11 mouse cellular contexts compared by ENCODE assay signal in the genomic region with DNA sequence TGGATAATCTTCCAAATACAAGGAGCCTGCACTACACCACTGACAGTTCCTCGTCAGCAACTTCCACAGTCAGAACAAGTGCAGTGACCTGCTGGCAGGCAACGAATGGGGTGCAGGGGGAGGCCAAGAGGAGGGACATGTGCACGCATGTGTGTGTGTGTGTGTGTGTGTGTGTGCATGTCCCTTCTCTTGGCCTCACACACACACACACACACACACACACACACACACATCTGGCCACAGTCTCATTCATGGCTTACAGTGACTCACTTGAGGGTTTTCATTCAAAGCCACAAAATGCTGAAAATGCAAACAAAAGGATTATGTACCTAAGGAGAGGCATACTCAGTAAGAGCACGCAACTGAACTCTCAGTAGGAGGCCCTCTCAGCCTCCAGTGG.
A peak's percentile ranks its signal among the peaks of the same experiment; 100 is the strongest.
DNase-seq lines count a peak whose midpoint lies in the region; ATAC-seq and TF ChIP-seq lines count a peak whose summit lies in the region.
"Had no signal": no experiment of that assay in that cellular context is flagged by ENCODE, and none has a peak within 500 bp of the region (broad histone marks: within the 10 kb centered on the region; RNA-seq: fewer than 3 reads in every experiment).

No protein-coding gene starts in this region.

- H3K4me2 ChIP-seq in intestine, embryonic 15.5 days (replicated peaks) = no peak overlapping the region
- H3K4me2 ChIP-seq in myocyte (ENCODE audit: low read depth) = peak overlapping the region; percentile 62

- H3K79me2 ChIP-seq in myocyte (ENCODE audit: control insufficient read depth, insufficient read depth) = peaks cover 11% of the 10 kb centered on the region

- peaks cover 63% of the 10 kb centered on the region for H3K4me1 ChIP-seq in bone marrow macrophage, adult 2 months (ENCODE audit: control insufficient read depth, insufficient read depth, low read length)
- peaks cover 54% of the 10 kb centered on the region for H3K4me1 ChIP-seq in intestine, embryonic 15.5 days (replicated peaks)

- 20% methylated on average over 4 of the region's 4 CpGs for WGBS in intestine, embryonic 15.5 days

- H3K9me3 ChIP-seq in intestine, embryonic 15.5 days = no peaks in the 10 kb centered on the region

- no peak overlapping the region for H3K4me3 ChIP-seq in bone marrow macrophage, adult 2 months (ENCODE audit: insufficient read depth, low read length)
- H3K4me3 ChIP-seq in intestine, embryonic 15.5 days (replicated peaks) = no peak overlapping the region
- H3K4me3 ChIP-seq in myocyte = no peak overlapping the region

- H3K9ac ChIP-seq in intestine, embryonic 15.5 days = no peak overlapping the region

- ATAC-seq in intestine, embryonic 15.5 days = peak; percentile 56
- no peak for ATAC-seq in granulocyte monocyte progenitor cell, adult 5-6 weeks (replicated peaks; ENCODE audit: poor library complexity, severe bottlenecking)

- H3K27me3 ChIP-seq in intestine, embryonic 15.5 days (replicated peaks) = no peaks in the 10 kb centered on the region
- H3K27me3 ChIP-seq in myocyte (ENCODE audit: control insufficient read depth, insufficient read depth, insufficient read length) = no peaks in the 10 kb centered on the region

- DNase-seq in kidney, postnatal 10 days = peak; percentile 17
- DNase-seq in kidney, postnatal 4 days = no peak
- DNase-seq in layer of hippocampus, postnatal 36 days = no peak
- DNase-seq: embryo, embryonic 11 days; kidney, adult 18-20 months; right cerebral cortex, postnatal 4 days; thymus, postnatal 25 days had no signal

- H3ac ChIP-seq in myocyte (ENCODE audit: control insufficient read depth, insufficient read length) = no peak overlapping the region

- no peak for TF ChIP-seq CTCF in bone marrow macrophage, adult 2 months (IDR thresholded peaks at IDR 0.05; ENCODE audit: low read depth, low read length)

- H3K27ac ChIP-seq in bone marrow macrophage, adult 2 months (ENCODE audit: insufficient read depth, low read depth, low read length) = peak overlapping the region; percentile 42
- H3K27ac ChIP-seq in intestine, embryonic 15.5 days = peak overlapping the region; percentile 66

- TF ChIP-seq POLR2A in bone marrow macrophage, adult 2 months (IDR thresholded peaks at IDR 0.05; ENCODE audit: borderline replicate concordance, low read depth, low read length) = no peak
- no peak for TF ChIP-seq POLR2A in myocyte (IDR thresholded peaks at IDR 0.05; ENCODE audit: insufficient read length, low read depth)

- no peaks in the 10 kb centered on the region for H3K36me3 ChIP-seq in intestine, embryonic 15.5 days
- no peaks in the 10 kb centered on the region for H3K36me3 ChIP-seq in myocyte (ENCODE audit: control insufficient read depth, insufficient read depth)

TF ChIP-seq in myocyte, 11 proteins besides CTCF, POLR2A, EP300 and RAD21:
- TF ChIP-seq E2F4 (IDR thresholded peaks at IDR 0.05; ENCODE audit: insufficient read depth) (no peak), MYOD1 (IDR thresholded peaks at IDR 0.05; ENCODE audit: control insufficient read depth in 1 of 3, insufficient read length in 2 of 3, low read depth in 2 of 3) (peak in 2 of 3 experiments; percentile 23 to 69), USF1 (IDR thresholded peaks at IDR 0.05; ENCODE audit: low read depth) (no peak), TCF3 (IDR thresholded peaks at IDR 0.05; ENCODE audit: insufficient read length, low read depth) (no peak), TCF12 (IDR thresholded peaks at IDR 0.05; ENCODE audit: insufficient read depth, poor library complexity, severe bottlenecking) (peak; percentile 1), SRF (IDR thresholded peaks at IDR 0.05; ENCODE audit: control insufficient read depth, insufficient read length, low read depth) (no peak), MYOG (IDR thresholded peaks at IDR 0.05; ENCODE audit: control insufficient read depth in 1 of 3, insufficient read depth in 1 of 3, insufficient read length in 2 of 3, low read depth in 2 of 3) (peak in 2 of 3 experiments; percentile 9 to 49)
